Comparison of ENCODE assay signal across 8 mouse cellular contexts in the genomic region with DNA sequence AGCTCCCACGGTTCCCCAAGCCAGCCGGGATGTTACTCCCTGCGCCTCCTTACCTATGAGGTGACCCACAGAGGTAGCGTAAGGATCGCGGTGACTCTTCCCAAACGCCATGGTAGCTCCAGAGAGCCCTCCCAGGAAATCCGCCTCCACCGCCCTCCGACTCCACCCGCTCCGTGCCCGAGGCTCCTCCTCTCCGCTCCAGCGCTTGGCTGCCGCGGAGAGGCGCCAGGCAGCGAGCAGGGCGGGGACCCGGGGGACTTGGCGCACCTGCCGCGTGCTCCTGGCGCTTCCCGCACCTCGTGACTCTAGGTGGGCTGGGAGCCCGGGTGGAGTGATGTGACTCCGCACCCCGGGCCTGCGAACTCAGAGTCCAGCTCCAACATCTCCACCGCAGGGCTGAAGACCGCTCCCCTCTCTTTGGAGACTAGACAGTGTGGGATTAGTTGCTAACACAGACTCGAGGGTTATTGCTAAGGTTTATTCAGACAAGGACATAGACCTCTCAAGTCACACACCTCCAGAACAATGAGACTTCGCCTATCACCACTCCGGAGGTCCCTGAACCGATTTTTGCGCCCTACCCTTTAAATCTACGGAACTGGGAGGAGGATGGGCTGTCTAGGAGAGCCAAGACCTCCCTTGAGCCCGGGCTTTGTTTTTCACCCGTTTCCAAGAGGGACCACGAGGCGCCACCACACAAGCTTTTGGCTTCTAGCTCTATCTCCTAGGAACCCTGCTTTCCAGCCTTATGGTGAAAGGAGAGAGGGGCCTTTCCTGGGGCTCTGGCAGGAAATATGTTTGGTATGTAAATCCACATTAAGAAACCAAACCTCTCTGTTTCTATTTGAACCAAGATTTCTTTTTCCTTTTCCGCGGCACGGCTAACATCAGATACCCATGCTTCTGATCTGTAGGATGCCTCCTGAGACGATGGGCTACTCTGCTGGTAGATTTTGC. TPM values are rescaled to one million over a fixed set of nuclear protein-coding genes. Genes with fewer than 3 reads are reported as not detected.
DNase-seq lines count a peak whose midpoint lies in the region; ATAC-seq and TF ChIP-seq lines count a peak whose summit lies in the region.

TSS of gene Tom1l1 (minus strand) at position 907 of the 957 bp plus-strand sequence.

- 6% methylated on average over 47 of the region's 47 CpGs for WGBS in hindbrain, embryonic 13.5 days
- WGBS in lung, postnatal 0 days, result 6% methylated on average over 45 of the region's 47 CpGs

- H3K27ac ChIP-seq in hindbrain, embryonic 13.5 days, result peak within 1 kb of the TSS; percentile 74
- H3K27ac ChIP-seq in lung, postnatal 0 days (ENCODE audit: low read length), result peak within 1 kb of the TSS; percentile 43

- DNase-seq in ZHBTc4 (ENCODE audit: low read depth, low spot score), result peak; percentile 90
- peak; percentile 56 to 77 for DNase-seq in cerebellum, postnatal 4 days (ENCODE audit: low spot score in 2 of 2)
- peak; percentile 83 to 88 for DNase-seq in frontal cortex, postnatal 36 days (ENCODE audit: low spot score in 2 of 2)
- peak; percentile 62 to 72 for DNase-seq in layer of hippocampus, postnatal 25 days (ENCODE audit: extremely low spot score in 1 of 2, low spot score in 1 of 2)
- DNase-seq in lung, postnatal 0 days (ENCODE audit: low spot score), result peak; percentile 88
- peak; percentile 81 for DNase-seq in retina, embryonic 14.5 days (ENCODE audit: low spot score)
- peak; percentile 61 for DNase-seq in urinary bladder, postnatal 25 days (ENCODE audit: low spot score)

- H3K4me1 ChIP-seq in hindbrain, embryonic 13.5 days (replicated peaks), result peaks cover 20% of the 10 kb centered on the region
- H3K4me1 ChIP-seq in lung, postnatal 0 days (ENCODE audit: insufficient read depth, low read depth, low read length), result no peaks in the 10 kb centered on the region

- H3K27me3 ChIP-seq in hindbrain, embryonic 13.5 days, result peaks cover 11% of the 10 kb centered on the region; the same call in 1 of the 2 replicates
- no peaks in the 10 kb centered on the region for H3K27me3 ChIP-seq in lung, postnatal 0 days (replicated peaks; ENCODE audit: insufficient read depth, low read length)

- H3K9me3 ChIP-seq in hindbrain, embryonic 13.5 days, result no peaks in the 10 kb centered on the region
- no peaks in the 10 kb centered on the region for H3K9me3 ChIP-seq in lung, postnatal 0 days (ENCODE audit: low read length)

- peak within 1 kb of the TSS; percentile 82 for H3K4me2 ChIP-seq in hindbrain, embryonic 13.5 days
- peak within 1 kb of the TSS; percentile 83 for H3K4me2 ChIP-seq in lung, postnatal 0 days (replicated peaks; ENCODE audit: low read depth, low read length)

- H3K36me3 ChIP-seq in hindbrain, embryonic 13.5 days, result no peaks in the 10 kb centered on the region
- H3K36me3 ChIP-seq in lung, postnatal 0 days (ENCODE audit: insufficient read depth, low read length), result no peaks in the 10 kb centered on the region

- peak within 1 kb of the TSS; percentile 55 for H3K4me3 ChIP-seq in hindbrain, embryonic 13.5 days
- peak within 1 kb of the TSS; percentile 63 for H3K4me3 ChIP-seq in lung, postnatal 0 days (ENCODE audit: low read depth, low read length)

- TF ChIP-seq CTCF in lung, postnatal 0 days (IDR thresholded peaks at IDR 0.05), result no peak

- peak; percentile 91 for ATAC-seq in hindbrain, embryonic 13.5 days (ENCODE audit: low FRiP score)
- peak; percentile 97 for ATAC-seq in lung, postnatal 0 days

- peak within 1 kb of the TSS; percentile 74 for H3K9ac ChIP-seq in hindbrain, embryonic 13.5 days
- H3K9ac ChIP-seq in lung, postnatal 0 days (replicated peaks; ENCODE audit: low read depth), result peak within 1 kb of the TSS; percentile 51

- no peak for TF ChIP-seq EP300 in lung, postnatal 0 days (IDR thresholded peaks at IDR 0.05)

RNA-seq across cellular contexts. Expression of gene Tom1l1, which starts in this region (rescaled TPM):
- polyA plus RNA-seq in hindbrain, embryonic 13.5 days (2015; fragmentation: Nextera tagmentation; extraction: Ambion mirVana), result 15.0 and 17.6 TPM in 2 replicates
- 10 to 100 TPM; 19.7 to 23.4 TPM for total RNA-seq in layer of hippocampus, postnatal 25 days (2021)
- 31.9 and 32.5 TPM in 2 replicates for polyA plus RNA-seq in lung, postnatal 0 days (2015; fragmentation: Nextera tagmentation; extraction: Ambion mirVana)

Comparison
In these comparisons a context has a peak if more than half of its experiments do, and no peak if none do; other contexts are left out.
1. Peak in every context shown above with its lines: DNase-seq, ATAC-seq, H3K4me3 ChIP-seq and H3K27ac ChIP-seq.